Mouse (Mus musculus): Measurements from ENCODE around the gene Tns1. TPM values are rescaled to one million over a fixed set of nuclear protein-coding genes. Genes with fewer than 3 reads are reported as not detected.
"Not testable (repeated sequence)": the region's sequence is repeated elsewhere in the genome, so short reads cannot be mapped to it uniquely, and the experiment has no call there.

Tns1 gene
- total RNA-seq, 2 experiments from 2014 or later, result 294 to 305 TPM

DNA sequence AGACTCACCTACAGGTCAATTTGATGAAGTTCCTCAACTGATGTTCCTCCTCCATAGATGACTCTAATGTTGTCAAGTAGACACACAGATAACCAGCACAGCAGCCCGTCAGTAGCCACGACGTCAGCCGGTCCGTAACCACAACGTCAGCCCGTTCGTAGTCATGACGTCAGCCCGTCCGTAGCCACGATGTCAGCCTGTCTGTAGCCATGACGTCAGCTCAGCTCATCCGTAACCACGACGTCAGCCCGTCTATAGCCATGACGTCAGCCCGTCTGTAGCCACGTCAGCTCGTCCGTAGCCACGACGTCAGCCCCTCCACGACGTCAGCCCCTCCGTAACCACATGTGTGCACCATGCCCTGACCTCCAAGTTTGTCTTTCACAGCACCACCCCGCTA lies 217.1 kb downstream of the Tns1 start:
- H3K4me3 ChIP-seq, result no peak overlapping the region
- no peak for TF ChIP-seq CTCF (IDR thresholded peaks at IDR 0.05)
- intact Hi-C loops (cut with DNase I), result no loop called here
- H3K27ac ChIP-seq, result no peak overlapping the region
- DNase-seq, result no peak

DNA sequence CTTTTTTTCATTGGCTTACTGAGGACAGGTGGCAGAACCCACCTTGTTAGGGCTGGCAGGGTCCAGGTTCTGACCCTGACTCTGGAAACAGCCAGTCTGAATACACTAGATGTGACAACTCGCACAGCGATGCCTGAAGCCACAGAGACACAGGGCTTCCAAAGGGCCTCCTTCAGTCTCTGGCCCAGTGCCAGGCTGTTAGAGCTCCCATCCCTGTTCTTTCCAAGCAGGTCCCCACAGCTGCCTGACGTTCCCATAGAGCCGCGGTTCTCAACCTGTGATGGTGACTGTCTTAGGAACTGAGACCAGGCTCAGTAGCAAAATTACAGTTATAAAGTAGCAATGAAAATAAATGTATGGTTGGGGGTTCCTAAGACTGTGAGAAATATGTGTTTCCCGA lies 217.9 kb downstream of the Tns1 start:
- peak; percentile 40 for DNase-seq
- no peak for TF ChIP-seq CTCF (IDR thresholded peaks at IDR 0.05)
- H3K27ac ChIP-seq, result peak overlapping the region; percentile 20; the same call in 1 of the 2 replicates
- H3K4me3 ChIP-seq, result no peak overlapping the region
- intact Hi-C loops (cut with DNase I), result no loop called here

DNA sequence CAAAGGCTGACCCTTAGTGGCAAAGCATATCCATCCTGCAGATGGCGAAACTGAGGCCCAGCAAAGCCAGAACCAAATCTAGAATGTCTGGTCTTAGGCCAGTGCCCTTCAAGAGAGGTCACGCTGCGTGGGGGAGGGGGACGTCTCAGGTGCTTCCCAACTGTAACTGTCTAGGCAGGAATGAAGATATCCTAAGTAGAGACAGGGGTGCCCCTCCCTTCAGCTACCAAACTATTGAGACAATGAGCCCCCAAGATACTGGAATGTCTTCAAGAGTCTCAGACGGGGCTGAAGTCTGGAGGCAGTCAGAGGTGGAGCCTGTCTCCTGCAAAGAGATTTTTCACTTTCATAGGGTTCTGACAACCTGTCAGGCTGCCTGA lies 218.4 kb downstream of the Tns1 start:
- Histone ChIP-seq H3K4me3 (no peak overlapping the region), H3K27ac (peak overlapping the region; percentile 20; the same call in 1 of the 2 replicates)
- DNase-seq, result peak; percentile 26
- TF ChIP-seq CTCF (IDR thresholded peaks at IDR 0.05), result no peak
- intact Hi-C loops (cut with DNase I), result no loop called here

DNA sequence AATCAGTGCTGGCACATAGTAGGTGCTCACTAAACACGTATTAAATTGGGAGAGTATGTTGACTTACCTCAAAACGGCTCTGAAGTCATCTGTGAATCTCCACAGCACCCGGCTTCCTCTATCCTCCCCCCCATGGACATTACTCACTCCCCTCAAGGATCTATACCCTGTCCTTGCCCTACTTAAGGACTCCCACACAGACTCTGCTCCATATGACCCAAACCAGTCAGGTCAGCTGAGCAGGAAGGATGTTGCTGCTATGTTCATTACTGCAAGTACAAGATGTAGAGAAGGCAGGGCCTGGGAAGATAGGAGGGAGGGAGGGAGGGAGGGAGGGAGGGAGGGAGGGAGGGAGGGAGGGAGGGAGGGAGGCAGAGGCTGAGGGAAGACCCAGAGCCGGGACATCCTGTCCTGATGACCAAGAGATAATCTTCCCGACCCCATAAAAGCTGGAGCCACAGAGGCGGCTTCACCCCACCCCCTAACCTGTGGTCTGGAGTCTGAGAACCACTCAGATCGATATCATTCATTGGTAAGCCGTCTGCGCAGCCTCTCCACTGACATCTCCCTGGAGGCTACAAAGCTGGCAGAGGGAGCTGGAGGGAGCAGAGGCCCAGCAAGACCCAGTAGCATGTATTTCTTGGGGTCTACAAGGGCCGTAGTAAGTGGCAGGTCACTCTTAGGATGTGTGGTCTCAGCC lies 219.0 kb downstream of the Tns1 start:
- peak overlapping the region; percentile 20; the same call in 1 of the 2 replicates for H3K27ac ChIP-seq
- TF ChIP-seq CTCF (IDR thresholded peaks at IDR 0.05), result no peak
- no peak overlapping the region for H3K4me3 ChIP-seq
- intact Hi-C loops (cut with DNase I), result no loop called here
- peak; percentile 34 for DNase-seq

DNA sequence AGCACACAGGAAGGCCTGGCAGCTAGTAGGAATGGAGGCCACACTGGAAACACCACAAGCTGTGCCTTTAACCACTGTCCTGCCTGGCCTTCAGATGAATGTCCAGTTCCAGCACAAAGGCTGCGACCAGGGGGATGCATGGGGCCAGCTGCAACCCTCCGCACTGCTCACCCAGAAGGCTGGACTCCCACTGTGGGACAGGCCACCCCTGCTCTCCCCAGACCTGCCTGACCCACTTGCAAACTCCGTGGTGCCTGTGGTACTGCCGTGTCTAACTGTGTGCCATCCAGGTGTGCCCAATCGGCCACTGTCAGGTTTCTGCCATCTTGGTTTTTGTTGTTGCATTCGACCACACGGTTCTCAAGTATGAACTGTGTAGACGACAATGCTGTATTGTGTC lies 219.6 kb downstream of the Tns1 start:
- DNase-seq, result peak; percentile 22
- Histone ChIP-seq H3K27ac (0 out of 2 replicates have a peak overlapping the region, but pooled peaks have one; percentile 16), H3K4me3 (no peak overlapping the region)
- intact Hi-C loops (cut with DNase I), result loop anchor here (5.0 kb wide), 1 partner anchor 288 kb away; the partner anchor contains the start of gene Cxcr1
- no peak for TF ChIP-seq CTCF (IDR thresholded peaks at IDR 0.05)

DNA sequence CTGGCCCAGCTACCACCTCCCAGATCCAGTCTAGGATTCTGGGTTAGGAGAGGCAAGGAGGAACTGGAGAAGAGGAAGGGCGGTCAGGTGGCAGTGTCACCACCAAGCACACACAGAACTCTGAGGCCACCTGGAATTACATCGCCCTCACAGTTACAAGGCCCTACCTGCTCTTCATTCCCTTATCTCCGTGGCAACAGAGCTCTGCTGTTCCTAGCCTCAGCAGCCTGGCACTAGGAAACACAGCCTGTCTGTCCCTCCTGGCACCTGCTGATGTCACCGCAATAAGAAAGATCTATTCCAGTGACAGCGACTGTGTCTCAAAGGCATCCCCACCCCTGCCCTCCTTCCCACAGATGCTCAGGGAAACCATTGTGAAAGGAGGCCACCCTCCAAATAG lies 221.2 kb downstream of the Tns1 start:
- H3K27ac ChIP-seq, result peak overlapping the region; percentile 57; the same call in 1 of the 2 replicates
- intact Hi-C loops (cut with DNase I), result loop anchor here (2.0 to 5.0 kb wide), 2 partner anchors 176 to 289 kb away; partner anchors contain the start of gene Cxcr1
- H3K4me3 ChIP-seq, result no peak overlapping the region
- TF ChIP-seq CTCF (IDR thresholded peaks at IDR 0.05), result no peak
- DNase-seq, result peak; percentile 13

DNA sequence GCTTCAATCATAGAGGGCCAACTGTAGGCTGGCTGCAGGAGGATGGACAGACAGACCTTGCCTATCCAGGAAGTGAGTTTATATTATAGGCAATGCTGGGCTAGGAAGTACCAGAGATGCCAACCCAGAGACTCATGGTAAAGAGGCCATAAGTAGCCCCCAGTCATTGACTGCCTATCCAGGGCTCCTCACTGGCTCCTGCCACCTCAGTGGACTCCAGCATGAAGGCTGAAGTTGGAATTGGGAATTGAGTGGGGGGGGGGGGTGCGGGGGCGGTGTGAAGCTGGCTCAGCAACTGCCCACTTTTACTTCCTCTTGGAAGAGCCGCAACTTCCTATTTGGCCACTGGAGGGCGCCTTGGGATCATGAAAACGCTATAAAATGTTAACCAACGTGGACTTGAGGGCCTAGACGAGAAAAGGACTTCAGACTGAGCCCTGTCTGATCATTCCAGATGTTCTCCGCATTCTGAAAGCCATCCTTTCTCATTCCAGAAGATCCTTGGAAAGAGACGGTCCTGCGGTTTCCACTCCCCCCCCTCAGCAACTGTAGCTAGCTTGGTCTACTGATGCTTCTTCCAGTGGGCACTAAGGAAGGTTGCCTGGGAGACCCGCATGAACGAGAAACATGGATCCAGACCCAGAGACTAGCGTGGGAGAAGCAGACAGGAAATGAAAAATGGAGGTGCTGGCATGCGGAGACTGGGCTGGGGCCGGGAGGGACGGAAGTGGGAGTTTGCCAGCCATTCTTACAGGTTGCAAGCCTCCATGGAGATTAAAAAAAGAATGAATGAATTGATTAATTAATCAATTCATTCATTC lies 221.9 kb downstream of the Tns1 start:
- Histone ChIP-seq H3K4me3 (no peak overlapping the region), H3K27ac (peak overlapping the region; percentile 57; the same call in 1 of the 2 replicates)
- TF ChIP-seq CTCF (IDR thresholded peaks at IDR 0.05), result peak; percentile 83
- intact Hi-C loops (cut with DNase I), result loop anchor here (1.0 to 5.0 kb wide), 3 partner anchors 84 to 290 kb away; partner anchors contain the start of gene Cxcr1
- DNase-seq, result peak; percentile 78

DNA sequence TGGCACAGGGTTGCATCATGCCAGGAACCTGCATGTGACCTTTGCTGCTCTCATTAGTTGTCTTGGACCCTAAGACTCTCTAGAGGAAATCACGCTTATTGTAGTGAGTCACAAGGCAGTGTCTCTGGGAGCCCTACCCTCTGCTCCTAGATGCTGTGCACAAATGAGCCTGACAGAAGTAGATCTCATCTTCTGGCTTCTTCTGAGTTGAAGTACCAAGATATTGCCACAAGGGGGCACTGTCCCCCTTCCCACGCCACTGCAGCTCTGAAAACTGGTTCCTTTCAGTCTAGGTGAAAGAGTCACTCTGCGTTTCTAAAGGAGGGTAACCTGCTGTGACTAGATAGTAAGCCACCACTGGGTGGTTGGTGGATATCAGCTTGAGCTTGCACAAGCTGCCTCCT lies 222.8 kb downstream of the Tns1 start:
- TF ChIP-seq CTCF (IDR thresholded peaks at IDR 0.05), result peak; percentile 97

DNA sequence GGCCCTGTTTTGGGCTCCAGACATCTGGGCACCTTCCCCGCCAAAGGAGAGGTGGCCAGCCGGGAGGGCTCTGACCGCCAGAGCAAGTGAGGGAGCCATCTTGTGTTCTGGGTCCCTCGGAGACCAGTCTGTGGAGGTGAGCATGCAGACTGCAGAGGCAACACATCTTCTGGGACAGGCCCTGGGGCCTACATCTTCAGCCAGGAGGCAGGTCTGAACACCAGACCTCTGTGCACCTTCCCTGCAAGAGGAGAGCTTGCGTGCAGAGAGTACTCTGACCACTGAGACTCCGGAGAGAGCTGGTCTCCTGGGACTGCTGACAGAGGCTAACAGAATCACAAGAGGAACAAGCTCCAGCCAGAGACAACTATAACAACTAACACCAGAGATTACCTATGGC lies 228.8 kb downstream of the Tns1 start:
- H3K27ac ChIP-seq; DNase-seq; H3K4me3 ChIP-seq; intact Hi-C loops (cut with DNase I): not testable (repeated sequence)

More for the DNA sequence above, 222.8 kb downstream of the Tns1 start:
- peak; percentile 73 for DNase-seq
- H3K4me3 ChIP-seq, result no peak overlapping the region
- intact Hi-C loops (cut with DNase I), result loop anchor here (1.0 to 5.0 kb wide), 3 partner anchors 182 to 291 kb away; partner anchors contain the start of genes Cxcr1 and Rufy4
- no peak overlapping the region for H3K27ac ChIP-seq

DNA sequence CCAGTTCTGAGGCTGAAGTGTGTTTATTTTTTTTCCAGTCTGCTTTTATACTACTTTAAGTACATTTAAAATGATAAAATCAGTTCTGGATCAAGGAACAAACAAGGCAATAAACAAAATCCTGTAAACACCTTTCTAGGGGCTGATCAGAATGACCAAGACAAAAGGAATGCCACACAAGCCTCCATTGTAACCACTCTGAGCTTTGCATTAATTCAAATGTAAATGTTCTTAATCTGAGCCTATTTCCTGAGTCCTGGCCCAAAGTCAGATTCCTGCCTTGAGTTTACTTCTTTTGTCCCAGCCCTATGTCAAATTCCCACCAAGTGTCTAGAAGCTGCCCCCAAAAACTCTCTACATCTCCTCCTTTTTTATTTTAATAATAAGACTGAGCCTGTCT lies 243.5 kb downstream of the Tns1 start:
- TF ChIP-seq CTCF (IDR thresholded peaks at IDR 0.05), result no peak
- DNase-seq, result no peak
- intact Hi-C loops (cut with DNase I), result no loop called here
- H3K4me3 ChIP-seq, result no peak overlapping the region
- H3K27ac ChIP-seq, result no peak overlapping the region

DNA sequence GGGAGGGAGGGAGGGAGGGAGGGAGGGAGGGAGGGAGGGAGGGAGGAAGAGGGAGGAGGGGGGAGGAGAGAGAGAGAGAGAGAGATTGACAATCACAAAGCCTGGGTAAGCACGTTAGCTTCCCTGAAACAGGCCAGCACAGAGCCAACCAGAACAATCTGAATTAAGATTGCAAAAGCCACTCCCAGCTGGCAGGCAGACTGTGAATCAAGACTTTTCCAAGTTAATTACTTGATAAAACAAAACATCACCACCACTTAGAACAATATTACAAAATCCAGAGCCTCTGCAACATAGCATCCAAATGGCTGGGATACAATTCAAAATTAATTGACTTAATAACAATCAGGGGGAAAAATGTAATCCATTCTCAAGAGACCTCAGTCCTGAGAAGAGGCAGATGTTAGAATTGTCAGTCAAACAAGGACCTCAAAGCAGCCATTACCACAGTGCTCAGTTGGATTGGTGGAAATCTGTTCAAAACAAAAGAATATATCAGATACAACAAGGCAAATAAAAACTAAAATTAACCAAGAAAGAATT lies 248.5 kb downstream of the Tns1 start:
- Histone ChIP-seq H3K4me3 (no peak overlapping the region), H3K27ac (no peak overlapping the region)
- no peak for DNase-seq
- TF ChIP-seq CTCF (IDR thresholded peaks at IDR 0.05), result no peak
- intact Hi-C loops (cut with DNase I), result no loop called here

DNA sequence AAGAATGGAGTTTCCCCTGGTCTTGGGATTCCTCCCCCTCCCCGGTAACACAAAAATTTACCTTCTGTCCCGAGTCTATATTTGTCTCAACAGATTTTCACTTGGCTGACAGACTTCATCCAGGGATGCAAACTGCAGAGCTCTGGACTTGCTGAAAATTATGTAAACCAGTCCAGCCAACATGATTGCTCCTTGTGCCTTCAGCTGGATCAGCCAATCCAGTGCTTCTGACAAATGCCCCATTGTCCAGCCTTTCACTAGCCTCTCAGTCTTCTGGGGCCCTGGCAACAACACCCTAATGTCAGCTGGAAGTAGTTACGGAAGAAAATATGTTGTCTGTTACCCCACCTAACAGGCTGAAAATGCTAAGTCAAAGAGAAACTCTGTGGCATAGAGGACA lies 259.9 kb downstream of the Tns1 start:
- H3K27ac ChIP-seq, result no peak overlapping the region
- DNase-seq, result no peak
- no peak for TF ChIP-seq CTCF (IDR thresholded peaks at IDR 0.05)
- intact Hi-C loops (cut with DNase I), result no loop called here
- no peak overlapping the region for H3K4me3 ChIP-seq

DNA sequence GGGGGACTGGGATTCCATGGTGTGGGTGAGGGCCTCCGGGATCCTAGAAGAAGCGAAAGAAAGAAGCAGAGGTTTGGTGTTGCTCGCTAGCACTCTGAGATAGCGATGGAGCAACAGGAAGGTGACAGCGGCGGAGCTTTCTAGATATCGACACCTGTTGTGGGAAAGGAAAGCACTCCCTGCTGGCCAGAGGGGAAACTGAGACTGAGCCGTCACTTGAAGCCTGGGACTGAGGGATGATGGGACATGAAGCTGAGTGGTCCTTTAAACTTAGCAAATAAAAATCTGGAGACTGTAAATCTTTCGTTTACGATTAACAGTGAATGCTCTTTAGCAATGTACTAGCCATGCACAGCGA lies 261.2 kb downstream of the Tns1 start:
- Histone ChIP-seq H3K27ac (no peak overlapping the region), H3K4me3 (no peak overlapping the region; the same call in 1 of the 2 replicates)
- intact Hi-C loops (cut with DNase I), result no loop called here
- no peak for TF ChIP-seq CTCF (IDR thresholded peaks at IDR 0.05)
- DNase-seq, result no peak
